Mouse (Mus musculus) testis, adult 2 months (tissue): Measurements from ENCODE around the gene Rorc.

Source experiments
- CTCF ChIP-seq: fragments of 200-500 bp; IDR thresholded peaks from 2 replicates; pipeline ENCODE4 v1.5.1; 2012; ENCODE audit warnings: low read depth, mild to moderate bottlenecking, inconsistent platforms, low read length, moderate library complexity; ENCODE audit not compliant: control insufficient read depth, insufficient read depth, insufficient replicate concordance
- POLR2A ChIP-seq: fragments of 200-500 bp; IDR thresholded peaks from 2 replicates; pipeline ENCODE4 v1.6.1; 2012; ENCODE audit warnings: low read depth, mild to moderate bottlenecking, inconsistent platforms, low read length, moderate library complexity; ENCODE audit not compliant: control insufficient read depth

DNA sequence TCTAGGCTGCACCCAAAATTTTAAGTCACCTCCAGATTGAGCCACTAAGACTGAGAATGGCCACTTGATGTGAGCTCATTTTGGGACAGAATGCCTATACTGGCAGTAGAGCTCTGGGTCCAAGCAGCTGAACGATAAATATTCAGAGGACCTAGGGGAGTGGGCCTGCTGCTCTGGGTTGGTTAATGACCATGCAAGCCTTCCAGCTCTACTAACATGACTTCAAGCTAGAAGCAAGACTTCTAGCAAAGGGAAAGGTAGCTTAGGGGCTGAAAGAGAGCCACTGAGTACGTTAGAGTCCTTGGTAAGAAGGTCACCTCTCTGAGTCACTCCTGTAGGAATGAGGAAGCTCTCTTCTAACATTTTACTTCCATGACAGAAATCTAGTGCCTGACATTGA is 19.5 kb downstream of the Rorc start:
- TF ChIP-seq POLR2A (no peak), CTCF (no peak)
